Mouse (Mus musculus): Measurements from ENCODE around the gene Cux2.

Gene Cux2

DNA sequence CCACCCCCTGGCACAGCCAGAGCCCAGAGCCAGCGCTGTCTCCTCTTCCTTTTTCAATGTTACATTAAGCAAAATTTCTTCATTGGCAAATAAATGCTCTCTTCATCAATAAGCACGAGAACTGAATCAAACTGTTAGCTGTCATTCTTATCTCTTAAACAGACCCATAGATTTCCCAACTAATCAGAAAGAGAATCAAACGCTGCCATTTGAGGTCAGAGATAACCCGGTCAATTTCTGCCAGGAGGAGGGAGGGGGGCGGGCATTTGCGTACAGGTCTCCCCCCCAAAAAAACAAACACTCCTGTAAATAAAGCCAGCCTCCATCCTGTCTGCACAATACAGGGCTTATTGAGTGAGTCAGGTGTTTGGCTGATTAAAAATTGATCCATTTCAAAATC is 33.2 kb downstream of the Cux2 start:
- no peak for DNase-seq (ENCODE audit: low spot score in 2 of 2)

DNA sequence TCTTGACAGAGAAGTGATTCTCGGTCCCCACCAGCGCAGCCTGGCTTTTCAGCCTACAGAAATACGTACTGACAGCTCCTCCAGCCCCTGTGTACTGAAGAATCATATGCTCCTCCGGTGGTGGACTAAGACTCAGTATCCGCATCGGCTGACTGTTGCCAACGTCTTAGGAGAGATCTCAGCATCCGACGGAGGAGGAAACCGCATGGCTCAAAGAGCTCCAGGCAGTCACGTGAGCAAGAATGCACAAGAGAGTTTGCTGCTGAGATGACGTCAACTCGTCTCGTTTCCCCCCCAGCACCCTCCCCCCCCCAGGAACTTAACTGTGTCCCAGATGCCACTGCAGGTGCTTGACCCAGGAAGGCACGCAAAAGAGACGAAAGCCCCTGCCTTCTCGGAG is 34.8 kb downstream of the Cux2 start:
- DNase-seq (ENCODE audit: low spot score in 2 of 2), result no peak

DNA sequence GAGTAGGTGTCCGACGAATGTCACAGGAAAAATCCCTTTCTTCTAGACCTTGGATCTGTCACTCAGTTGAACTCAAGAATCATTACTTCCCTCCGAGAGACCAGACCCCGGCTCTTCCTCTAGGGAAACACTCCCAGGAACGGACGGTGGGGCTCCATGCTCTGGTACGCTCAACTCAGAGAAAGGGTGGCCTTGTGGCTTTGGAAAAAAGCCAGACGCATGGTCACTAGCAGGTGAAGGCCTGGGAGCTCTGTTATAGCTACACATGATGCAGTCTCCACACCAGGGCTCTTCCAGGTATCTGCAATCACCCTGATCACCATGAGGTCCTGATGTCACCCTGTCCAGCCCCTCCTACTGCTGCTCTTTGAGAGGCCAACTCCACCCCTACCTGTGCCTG is 35.2 kb downstream of the Cux2 start:
- no peak for DNase-seq (ENCODE audit: low spot score in 2 of 2)

DNA sequence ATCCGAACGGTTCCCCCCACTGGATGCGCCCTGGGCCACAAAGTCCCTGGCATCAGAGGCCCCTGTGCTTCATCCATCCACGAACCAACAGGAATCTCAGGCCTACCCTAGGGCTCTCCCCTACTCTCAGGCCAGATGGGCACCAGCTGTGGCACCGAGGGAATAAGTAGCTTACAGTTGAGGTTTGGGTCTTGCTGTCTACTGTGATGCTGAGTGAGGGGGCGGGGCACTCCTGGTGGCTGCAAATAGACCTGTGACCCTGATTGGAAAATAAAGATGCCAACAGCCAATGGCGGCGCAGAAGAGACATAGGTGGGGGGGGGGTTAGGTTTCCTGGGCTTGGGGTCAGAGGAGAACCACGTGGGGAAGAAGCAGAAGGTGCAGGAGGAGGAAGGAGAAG is 38.6 kb downstream of the Cux2 start:
- DNase-seq (ENCODE audit: low spot score in 2 of 2), result no peak

DNA sequence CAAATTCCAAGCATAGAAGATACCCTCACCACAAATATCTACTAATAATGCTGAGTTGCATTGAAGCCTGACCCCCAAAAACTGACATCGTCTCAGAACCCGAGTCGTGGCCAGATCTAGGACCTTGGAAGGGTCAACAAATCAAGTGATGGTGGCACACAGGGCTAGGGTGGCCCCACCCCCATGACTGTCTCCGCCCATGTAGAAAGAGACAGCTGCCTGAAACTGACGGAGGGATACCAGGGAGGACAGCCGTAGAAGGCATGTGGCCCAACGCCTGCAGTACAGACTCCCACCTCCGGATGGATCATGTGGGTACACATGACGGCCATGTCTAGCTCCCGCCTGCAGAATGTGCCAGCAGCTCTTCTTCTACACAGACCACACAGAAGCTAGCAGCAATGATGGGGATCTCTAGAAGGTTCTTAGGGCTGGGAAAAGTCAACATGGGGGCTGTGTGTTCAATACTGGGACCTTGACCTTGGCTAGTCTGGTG is 41.9 kb downstream of the Cux2 start:
- DNase-seq (ENCODE audit: low spot score in 2 of 2), result no peak

DNA sequence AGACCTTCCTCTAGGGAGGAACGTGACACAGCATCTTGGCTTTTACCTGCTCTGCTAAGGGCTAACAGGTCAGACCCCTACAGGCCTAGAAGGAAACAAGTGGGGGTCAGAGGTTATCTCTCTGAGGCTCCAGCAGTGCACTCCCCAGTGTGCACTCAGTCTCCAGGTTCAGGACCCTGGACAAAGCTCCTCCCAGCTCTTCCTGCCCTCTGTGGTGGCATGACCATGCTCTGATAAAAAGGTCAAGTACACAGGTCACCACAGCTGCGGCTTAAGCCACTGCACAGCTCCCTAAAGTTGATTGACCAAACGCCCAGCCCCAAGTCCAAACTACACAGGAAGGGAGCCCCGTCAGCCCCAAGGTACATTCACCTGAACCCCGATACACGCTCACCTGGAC is 46.4 kb downstream of the Cux2 start:
- DNase-seq (ENCODE audit: low spot score in 2 of 2), result no peak

DNA sequence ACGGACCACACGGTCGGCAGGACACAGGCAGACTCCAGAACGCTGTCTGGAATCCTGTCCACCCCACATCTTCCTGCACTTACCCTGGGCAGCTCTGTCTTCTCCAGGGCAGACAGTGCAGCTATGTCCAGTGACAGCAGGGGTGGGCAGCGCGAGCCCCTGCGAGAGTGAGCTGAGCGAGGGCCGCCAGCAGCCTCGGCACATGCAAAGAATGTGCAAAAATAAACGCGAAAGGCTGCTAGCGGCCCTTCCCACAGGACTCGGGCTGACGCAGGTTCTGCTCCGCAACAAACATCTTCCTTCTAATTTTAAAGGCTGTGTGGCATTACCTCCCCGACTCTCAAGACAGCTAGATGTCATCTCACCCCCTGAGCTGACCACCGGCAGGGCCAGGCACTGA is 47.8 kb downstream of the Cux2 start:
- no peak for DNase-seq (ENCODE audit: low spot score in 2 of 2)

DNA sequence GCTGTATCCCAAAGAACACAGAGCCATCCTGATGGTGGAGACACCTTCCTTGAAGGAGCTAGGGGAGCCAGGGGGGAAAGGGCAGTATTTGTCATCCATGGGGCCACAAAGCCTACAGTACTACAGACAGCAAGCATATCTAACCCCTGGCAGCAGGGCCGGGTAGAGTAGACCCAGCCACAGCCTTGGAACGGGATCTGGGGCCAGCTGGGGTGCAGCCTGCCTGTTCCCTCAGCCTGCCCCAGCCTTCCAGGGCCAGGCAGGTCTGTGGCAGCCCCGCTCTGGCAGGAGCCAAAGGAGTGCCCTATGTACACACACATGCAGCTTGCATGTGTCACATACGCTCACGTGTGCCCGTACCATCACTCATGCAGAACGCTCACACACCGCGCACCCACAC is 48.6 kb downstream of the Cux2 start:
- DNase-seq (ENCODE audit: low spot score in 2 of 2), result no peak

DNA sequence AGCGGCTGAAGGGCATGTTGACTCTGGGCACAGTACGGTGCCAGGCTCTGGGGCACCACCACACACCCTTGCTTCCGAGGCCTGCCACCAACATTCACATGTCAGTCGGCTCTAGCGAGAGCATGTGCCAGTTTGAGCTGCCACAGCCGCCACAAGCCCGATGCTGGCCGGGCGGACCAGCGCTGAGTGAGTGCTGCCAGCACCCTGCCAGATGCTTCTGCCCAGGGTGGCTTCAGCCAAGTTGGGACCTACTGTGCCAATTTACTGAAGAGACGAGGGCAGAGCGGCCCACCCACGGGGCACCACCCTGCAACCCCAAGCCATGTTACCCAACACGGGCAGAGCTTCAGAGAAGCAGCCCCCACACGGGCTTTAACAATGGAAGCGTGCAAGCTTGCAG is 49.5 kb downstream of the Cux2 start:
- no peak for DNase-seq (ENCODE audit: low spot score in 2 of 2)

DNA sequence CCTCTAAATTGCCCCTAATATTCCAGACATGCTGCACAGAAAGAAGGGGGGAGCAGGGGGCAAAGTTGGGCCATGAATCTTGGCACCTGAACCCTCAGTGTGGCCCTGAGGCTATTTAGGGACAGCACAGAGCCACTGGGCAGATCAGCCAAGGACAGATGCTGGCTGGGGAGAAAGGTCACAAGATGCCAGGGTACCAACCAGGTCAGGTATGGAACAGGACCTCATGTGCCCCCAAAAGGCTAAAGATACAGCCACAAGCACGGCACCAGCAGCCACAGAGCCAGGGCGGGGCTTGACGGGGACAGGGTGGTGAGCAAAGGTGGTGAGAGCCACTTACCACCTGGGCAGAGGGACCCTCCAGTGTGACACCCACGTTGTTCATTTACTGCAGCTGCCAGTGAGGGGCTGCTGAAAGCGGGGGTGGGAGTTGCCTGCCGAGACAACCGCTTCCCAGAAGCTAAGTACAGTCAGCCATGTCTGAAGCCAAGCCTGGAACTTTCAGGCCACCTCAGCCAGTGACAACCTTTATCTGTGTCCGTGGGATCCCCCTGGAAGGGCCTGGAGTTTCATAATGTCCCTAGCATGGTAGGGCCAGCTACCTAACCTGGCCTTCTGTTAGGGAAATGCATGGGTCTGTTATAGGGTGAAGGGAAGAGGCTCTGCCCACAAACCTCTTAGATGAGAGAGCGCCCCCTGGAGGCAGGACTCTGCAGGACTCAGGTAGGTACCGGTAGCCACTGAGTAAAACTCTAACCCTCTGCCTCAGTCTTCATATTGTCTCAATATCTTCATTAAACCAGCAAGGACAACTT is 50.7 kb downstream of the Cux2 start:
- DNase-seq (ENCODE audit: low spot score in 2 of 2), result peak; percentile 12 to 20

DNA sequence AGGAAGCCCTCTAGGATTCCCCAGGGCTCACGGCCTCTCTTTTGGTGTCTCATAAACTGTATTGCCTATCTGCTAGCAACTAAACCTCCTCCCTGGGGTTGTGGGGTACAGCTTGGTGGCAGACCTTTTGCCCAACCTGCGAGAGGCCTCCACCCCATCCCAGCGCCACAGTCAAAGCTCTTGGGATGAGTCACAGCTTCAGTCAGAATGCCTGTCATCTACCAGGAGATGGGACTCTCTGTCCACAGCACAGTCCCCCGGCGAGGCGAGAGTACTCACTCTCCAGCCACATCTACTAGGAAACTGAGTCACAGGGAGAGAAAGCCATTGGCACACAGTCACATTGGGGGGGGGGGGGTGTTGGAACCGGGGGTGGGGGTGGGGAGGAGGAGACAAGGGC is 51.6 kb downstream of the Cux2 start:
- DNase-seq (ENCODE audit: low spot score in 2 of 2), result no peak

DNA sequence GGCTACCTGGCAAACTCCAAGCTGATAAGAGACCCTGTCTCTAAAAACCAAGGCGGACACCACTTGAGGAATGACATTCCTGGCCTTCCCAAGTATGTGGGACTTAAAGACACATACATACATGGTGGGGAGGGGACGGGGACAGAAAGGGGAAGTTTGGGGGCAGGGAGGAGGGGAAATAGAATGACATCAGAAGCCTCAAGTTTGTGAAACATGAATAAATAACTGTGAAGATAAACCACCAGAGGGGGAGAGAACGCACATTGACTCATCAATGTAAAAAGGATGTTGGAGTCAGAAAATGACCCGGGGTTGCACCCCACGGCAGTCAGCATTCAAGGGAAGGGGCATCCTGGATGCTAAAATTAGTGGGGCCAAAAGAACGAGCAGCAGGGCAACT is 53.2 kb downstream of the Cux2 start:
- no peak for DNase-seq (ENCODE audit: low spot score in 2 of 2)

DNA sequence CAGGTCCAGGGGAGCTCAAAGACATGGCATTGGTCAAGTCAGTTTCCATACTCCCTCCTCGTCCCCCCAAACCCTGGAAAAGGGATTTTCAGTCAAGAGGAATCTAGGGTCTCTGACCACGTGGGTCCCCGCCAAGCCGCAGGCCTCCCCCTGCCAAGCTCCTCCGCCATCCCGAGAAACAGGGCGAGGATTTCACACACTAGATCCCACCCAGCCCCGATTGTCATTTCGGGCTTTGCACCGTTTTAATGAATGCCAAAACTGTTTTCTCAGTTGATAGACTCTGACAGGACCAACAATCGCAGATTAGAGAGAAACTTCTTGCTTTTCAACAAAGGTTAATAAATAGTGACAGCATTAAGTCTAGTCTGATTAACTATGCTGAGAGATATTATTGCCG is 55.1 kb downstream of the Cux2 start:
- no peak for DNase-seq (ENCODE audit: low spot score in 2 of 2)

DNA sequence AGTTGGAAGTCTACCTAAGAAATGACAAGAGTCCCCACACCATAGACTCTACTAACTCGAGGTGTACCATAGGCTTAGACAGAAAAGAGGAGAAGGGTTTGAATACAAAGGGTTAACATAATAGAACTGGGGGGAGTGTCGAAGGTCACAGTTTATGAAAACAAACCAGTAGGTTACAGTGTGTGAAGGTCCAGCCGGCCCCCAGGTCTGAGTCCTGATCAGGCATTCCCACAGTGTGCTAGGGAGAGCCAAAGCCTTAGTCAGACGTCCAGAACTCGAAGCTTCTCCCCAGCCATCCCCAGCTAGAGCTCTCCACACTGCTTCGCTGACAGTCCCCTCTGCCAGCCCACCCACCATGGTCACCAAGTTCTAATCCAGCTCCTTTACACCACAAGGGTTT is 58.0 kb downstream of the Cux2 start:
- DNase-seq (ENCODE audit: low spot score in 2 of 2), result no peak

DNA sequence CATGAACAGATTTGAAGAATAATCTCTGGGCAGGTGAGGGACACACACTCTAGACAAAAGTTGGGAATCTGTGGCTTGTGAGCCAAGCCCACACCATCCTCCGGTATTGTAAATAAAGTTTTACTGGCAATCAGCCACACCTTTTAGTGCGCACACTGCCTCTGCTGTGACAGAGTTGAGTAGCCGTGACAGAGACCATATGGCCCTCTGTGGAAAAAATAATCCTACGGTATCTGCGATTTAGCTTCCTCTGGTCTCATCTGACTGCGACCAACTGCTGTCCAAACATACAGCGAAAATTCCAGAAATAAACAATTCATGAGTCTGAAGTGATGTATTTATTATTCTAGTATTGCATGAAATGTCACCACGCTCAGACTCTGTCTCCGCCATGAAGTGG is 64.0 kb downstream of the Cux2 start:
- no peak for DNase-seq (ENCODE audit: low spot score in 2 of 2)

DNA sequence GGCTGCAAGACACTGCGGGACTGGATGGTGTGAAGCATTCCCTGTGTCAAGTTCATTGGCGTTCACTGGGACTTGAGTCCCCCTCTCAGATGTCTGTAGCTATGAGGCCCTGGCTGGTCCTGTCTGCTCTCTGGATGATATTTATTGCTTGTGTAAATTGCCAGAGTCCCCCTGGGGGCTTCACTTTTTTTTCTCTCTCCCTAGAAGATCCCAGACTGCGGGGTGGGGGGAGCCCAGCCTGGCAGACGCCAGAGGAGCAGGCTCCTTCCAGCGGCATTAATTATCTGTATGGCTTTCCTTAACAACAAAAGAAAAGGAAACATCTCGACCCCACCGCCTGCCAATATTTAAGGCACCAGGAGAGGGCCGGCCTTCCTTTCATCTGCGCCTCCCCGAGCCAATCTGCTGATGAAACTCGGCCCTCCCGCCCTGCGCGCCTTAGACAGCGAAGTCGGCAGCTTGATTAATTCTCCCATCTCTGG is 68.2 kb downstream of the Cux2 start:
- DNase-seq (ENCODE audit: low spot score in 2 of 2), result no peak

DNA sequence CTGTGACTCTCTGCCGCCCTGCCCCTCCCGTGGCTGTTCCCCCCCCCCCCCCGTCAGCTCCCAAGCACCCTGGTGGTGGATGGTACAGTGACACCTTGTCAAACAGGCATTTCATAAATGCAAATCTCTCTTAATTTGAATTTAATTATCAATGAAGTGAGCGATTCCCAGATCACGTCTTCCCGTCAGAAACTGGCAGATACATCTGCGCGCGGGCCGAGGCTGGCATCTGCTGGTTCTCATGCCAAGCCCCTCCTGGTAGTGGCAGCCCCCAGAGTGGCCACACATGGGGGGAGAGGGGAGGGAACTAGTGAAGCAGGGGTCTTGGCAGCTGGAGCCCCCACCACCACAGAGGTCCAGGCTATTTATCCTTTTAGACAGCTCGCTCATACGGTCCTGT is 73.6 kb downstream of the Cux2 start:
- DNase-seq (ENCODE audit: low spot score in 2 of 2), result no peak

DNA sequence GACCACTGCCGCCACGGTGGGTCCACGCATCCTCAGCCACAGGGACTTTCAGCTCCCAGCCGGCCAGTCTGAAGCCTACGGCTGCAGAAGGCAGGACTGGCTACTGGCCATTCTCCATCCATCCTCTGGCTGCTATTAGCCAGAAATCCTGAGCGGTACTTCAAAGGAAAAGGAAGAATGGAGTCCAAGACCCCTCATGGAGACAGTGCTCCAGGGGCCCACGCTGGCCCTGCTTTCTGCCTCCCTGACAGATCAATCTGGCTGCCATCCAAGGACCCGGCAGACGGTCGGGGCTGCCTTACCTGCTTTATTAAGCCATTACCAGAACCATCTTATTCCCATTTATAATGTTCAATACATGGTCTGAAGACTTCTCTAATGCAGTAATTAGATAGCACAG is 76.4 kb downstream of the Cux2 start:
- DNase-seq (ENCODE audit: low spot score in 2 of 2), result no peak

DNA sequence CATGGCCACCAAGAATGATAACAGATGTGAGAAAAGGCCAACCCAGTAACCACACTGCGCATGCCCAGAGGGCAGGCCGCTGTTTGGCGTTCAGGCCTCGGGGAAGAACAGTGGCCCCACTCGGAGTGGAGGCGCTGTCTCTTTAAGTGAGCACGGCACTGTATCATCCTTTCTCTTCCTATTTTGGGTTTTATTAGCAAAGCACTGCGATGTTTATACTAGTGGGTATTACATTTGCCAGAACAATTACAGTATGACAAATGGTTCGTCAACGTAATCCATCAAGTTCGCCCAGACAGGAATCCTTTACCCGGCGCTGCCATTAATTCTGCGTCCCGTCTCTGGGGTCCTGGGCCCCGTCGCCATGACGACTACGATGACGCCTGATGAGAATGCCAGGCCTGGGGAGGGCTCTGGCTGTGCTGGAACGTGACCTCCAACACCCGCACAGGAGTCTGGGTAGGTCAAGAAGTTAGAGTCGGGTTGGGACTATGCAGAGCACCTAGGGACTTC is 77.2 kb downstream of the Cux2 start:
- DNase-seq (ENCODE audit: low spot score in 2 of 2), result no peak

DNA sequence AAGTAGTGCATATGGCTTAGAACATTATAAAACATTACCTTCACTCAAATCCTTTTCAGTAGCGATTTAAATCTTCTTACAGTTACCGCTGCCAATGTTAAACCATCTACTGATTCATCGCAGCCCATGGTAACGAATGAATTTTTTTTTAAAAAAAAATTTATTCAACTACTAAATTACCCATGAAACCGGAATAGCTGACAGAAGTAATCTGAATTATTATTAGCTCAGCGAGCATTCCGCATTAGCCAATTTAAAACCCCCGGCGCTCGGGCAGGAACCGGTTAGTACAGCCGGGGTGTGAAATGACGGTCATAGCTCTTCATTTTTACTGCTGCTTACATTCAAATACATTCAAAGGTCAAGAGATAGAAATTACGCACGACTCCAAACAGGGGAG is 80.9 kb downstream of the Cux2 start:
- DNase-seq (ENCODE audit: low spot score in 2 of 2), result no peak

DNA sequence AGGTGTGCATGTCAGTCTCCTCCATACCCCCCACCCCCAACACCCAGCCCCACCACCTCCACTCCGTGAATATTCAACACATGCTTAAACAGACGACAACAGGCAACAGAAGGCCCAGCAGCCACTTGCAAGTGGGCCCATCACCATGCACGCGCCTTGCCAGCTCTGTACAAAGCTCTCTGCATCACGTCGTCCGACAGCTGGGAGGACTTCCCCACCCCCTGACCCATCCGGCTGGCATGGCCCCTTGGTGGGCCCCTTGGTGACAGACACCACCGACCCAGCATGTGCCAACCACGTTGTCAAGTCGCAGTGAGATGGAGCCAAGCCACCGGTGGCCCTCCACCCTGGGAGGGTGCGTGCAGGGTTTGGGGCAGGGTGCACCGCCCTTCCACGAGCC is 81.5 kb downstream of the Cux2 start:
- DNase-seq (ENCODE audit: low spot score in 2 of 2), result no peak

DNA sequence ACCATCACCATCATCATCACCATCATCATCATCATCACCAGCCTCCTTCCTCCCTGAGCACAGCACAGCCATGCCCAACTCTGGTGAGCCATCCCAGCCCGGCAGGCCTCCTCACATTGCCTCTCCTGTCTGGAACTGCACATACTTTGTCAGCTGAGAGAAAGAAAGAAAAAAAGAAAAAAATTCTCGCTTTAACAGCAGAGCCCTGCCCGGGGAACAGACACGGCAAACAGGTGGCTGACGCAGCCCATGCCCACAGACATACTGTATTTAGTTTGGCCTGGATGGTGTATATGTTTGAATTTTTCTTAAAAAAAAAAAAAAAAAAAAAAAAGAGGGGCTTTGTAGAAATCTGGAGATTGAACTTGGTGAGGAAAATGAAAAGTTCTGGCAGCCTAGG is 82.4 kb downstream of the Cux2 start:
- no peak for DNase-seq (ENCODE audit: low spot score in 2 of 2)

DNA sequence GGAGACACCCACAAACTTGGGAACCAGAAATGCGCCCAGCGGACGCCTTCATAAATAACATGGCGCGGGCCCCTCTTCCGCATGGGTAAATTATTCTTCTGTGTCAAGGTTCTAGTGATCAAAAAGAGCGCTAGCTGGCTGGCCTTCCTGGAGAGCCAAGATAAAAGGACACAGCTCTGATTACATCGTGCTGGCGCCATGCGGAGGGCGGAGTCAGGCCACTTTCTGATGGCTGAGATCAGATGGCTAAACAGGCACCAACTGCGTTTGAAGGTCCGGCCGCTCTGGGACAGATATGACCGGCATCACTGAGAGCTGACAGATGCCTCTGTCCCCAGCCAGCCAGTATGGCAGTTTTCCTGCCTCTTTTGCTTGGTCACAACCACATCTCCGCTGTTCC is 83.0 kb downstream of the Cux2 start:
- DNase-seq (ENCODE audit: low spot score in 2 of 2), result no peak

DNA sequence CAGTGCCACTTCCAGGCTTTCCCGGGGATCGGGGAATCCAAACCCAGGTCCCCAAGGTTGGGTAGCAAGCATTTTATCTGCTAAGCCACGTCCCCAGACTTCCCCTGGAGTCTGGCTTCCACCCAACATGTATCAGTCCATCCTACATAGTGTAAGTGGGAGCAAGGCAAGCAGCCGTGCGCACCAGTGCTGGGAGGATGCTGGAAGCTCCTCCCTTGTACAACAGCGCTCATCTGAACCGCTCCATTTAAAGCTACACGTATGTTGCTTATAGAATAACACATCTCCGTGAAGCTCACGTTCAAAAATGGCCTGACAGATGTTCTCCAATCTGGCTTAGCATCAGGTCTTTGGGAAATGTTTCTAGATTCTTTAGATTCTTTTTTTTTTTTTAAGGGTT is 86.9 kb downstream of the Cux2 start:
- DNase-seq (ENCODE audit: low spot score in 2 of 2), result no peak

Measured in spleen, postnatal 36 days (tissue).